Mouse (Mus musculus): ENCODE results near the gene Mettl5.
"Not testable (repeated sequence)": the region's sequence is repeated elsewhere in the genome, so short reads cannot be mapped to it uniquely, and the experiment has no call there.

Mettl5 gene

DNA sequence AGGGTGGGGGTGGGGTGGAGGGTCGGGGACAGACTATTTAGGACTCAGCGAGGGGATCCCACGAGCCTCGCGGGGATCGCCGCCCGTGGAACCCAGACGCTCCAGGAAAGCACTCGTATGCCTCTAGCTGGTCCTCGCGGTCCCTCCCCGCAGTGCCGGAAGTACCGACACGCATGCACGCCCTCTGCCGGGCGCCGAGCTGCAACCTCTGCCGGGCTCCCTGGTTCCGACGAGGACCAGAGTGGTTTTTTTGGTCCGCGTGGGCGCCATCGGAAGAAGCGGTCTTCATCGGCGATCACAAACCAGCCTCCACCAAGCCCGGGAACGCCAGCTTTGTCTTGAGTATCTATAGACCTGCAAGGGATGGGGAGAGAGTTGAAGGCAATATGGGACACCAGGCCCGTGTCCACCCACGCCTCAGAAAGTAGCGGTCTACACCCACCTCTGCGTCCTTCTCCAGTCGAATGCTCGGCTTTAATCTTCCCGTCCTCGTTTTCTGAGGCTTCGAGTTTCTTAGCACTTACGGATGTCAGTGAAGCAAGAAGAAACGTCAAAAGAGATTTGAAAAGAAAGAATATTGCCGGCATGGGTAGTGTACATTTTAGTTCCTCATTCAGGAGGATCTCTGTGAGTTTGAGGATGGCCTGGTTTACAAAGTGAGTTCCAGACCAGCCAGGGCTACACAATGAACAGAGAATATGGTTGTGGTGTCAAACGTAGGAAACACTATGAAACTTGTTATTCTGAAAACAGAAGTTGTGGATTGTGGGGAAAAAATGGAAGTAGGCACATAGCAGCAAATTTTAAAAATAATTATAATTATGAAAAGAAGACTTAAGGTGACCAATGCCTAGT is at the start of gene Mettl5:
Mettl5 (minus strand) TSS at position 165 of the 855 bp plus-strand sequence.
- Histone ChIP-seq H3K36me3 (ENCODE audit: control insufficient read depth, insufficient read depth, low read length, poor library complexity, severe bottlenecking) (no peaks in the 10 kb centered on the region), H3K27me3 (ENCODE audit: control insufficient read depth, insufficient read depth, low read length, poor library complexity, severe bottlenecking) (no peaks in the 10 kb centered on the region)
- peak; percentile 90 for DNase-seq (ENCODE audit: low read depth, low spot score)

GRCm38 (mm10) chr2:69924943-69925342 is 39.5 kb upstream of the Mettl5 start:
- H3K36me3 ChIP-seq (ENCODE audit: control insufficient read depth, insufficient read depth, low read length, poor library complexity, severe bottlenecking) = peaks cover 4% of the 10 kb centered on the region; the same call in 1 of the 2 replicates
- no peaks in the 10 kb centered on the region for H3K27me3 ChIP-seq (ENCODE audit: control insufficient read depth, insufficient read depth, low read length, poor library complexity, severe bottlenecking)
- DNase-seq (ENCODE audit: low read depth, low spot score) = no peak

DNA sequence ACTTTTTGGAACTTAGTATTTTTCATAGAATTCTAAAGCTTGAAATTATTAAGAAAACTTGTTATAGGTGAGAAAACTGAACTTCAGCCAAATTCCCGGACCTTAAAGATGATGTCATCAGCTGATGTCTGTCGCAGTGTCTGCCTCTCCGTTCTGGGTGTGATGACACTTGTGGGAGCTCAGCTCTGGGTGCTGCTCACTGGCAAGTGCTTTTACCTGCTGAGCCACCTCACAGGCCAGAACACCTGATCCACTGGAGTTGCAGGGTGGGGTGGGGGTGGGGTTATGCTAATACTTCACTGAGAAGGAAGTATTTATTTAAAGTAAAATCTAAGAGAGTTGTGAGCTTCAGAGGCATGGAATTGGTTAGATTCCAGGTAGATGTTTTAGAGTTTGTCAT is 31.9 kb upstream of the Mettl5 start:
- DNase-seq (ENCODE audit: low read depth, low spot score) = no peak
- Histone ChIP-seq H3K27me3 (ENCODE audit: control insufficient read depth, insufficient read depth, low read length, poor library complexity, severe bottlenecking) (no peaks in the 10 kb centered on the region), H3K36me3 (ENCODE audit: control insufficient read depth, insufficient read depth, low read length, poor library complexity, severe bottlenecking) (peaks cover 8% of the 10 kb centered on the region; the same call in 1 of the 2 replicates)

DNA sequence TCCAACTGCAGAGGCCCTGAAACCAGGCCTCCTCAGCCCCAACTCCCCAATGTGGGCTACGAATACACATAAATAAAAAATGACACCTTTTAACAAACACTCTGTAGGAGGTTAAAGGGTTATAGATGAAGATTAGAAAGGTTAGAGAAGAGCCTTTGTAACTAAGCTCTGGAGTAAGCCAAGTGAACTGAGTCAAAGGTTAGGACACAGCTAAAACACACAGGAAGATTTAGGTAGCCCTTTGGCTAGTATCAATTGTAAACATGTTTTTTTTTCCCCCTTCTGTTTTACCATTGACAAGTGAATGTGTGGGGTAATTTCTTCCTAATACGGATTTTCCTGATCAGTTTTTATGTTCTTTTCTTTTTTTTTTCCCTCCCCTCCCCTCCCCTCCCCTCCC is 27.4 kb upstream of the Mettl5 start:
- DNase-seq (ENCODE audit: low read depth, low spot score) = no peak
- Histone ChIP-seq H3K27me3 (ENCODE audit: control insufficient read depth, insufficient read depth, low read length, poor library complexity, severe bottlenecking) (no peaks in the 10 kb centered on the region), H3K36me3 (ENCODE audit: control insufficient read depth, insufficient read depth, low read length, poor library complexity, severe bottlenecking) (peaks cover 6% of the 10 kb centered on the region; the same call in 1 of the 2 replicates)

- H3K27me3 ChIP-seq (ENCODE audit: control insufficient read depth, insufficient read depth, low read length, poor library complexity, severe bottlenecking); H3K36me3 ChIP-seq (ENCODE audit: control insufficient read depth, insufficient read depth, low read length, poor library complexity, severe bottlenecking); DNase-seq (ENCODE audit: low read depth, low spot score): not testable (repeated sequence)
Observed at GRCm38 (mm10) chr2:69907394-69907793, 22.0 kb upstream of the Mettl5 start.

DNA sequence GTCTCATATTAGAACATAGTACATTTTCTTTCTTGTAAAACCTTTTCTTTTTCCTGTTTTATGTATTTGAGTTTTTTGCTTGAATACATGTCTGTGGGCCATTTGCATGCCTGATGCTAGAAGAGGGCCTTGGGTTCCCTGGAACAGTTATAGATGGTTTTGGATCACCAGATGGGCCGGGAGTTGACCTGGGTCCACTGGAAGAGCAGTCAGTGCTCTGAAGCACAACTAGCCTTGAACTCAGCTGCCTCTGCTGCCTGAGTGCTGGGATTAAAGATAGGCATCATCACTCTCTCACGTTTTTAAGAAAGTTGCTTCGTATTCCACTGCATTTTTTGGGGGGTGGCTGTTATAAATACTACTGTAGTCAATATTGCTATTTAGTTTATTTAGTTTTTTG is 18.1 kb upstream of the Mettl5 start:
- H3K27me3 ChIP-seq (ENCODE audit: control insufficient read depth, insufficient read depth, low read length, poor library complexity, severe bottlenecking) = no peaks in the 10 kb centered on the region
- no peaks in the 10 kb centered on the region for H3K36me3 ChIP-seq (ENCODE audit: control insufficient read depth, insufficient read depth, low read length, poor library complexity, severe bottlenecking)
- no peak for DNase-seq (ENCODE audit: low read depth, low spot score)

DNA sequence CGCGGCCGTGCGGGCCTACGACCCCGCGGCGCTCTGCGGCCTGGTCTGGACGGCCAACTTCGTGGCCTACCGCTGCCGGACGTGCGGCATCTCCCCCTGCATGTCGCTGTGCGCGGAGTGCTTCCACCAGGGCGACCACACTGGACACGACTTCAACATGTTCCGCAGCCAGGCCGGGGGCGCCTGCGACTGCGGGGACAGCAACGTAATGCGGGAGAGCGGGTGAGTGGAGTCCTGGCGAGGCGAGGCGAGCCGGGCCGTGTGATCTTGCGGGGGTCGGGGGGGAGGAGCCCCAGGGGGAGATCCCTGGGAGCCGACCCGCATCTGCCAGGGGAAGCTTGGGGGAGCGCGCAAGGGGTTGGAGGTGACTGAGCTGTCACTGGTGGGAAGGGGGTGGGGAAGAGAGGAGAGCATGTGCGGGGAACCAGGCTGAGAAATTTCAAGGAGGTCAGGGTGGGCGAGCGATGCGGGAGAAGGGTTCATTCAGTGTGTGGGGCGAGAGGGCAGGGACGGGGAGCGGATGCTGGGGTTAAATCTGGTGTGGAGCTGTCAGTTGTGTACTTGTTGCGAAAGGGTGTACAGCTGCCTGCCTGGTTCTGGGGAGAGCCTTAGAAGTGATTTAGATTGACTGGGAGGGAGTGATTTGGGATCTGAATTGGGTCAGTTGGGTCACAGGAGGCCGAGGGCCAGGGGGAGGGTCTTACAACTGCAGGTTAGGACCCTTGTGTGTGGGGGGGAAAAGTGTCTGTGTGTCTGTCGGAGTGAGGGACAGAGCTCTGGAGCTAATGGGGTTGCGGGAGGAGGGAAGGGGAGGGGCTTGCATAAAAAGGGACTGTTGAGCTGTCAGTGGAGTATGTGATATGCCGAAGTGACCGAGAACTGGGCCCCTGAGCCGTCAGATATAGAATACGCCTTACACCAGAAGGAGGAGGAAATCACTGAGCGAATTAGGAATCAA is 12.5 kb upstream of the Mettl5 start:
- Histone ChIP-seq H3K27me3 (ENCODE audit: control insufficient read depth, insufficient read depth, low read length, poor library complexity, severe bottlenecking) (no peaks in the 10 kb centered on the region), H3K36me3 (ENCODE audit: control insufficient read depth, insufficient read depth, low read length, poor library complexity, severe bottlenecking) (no peaks in the 10 kb centered on the region)
- peak; percentile 64 for DNase-seq (ENCODE audit: low read depth, low spot score)

DNA sequence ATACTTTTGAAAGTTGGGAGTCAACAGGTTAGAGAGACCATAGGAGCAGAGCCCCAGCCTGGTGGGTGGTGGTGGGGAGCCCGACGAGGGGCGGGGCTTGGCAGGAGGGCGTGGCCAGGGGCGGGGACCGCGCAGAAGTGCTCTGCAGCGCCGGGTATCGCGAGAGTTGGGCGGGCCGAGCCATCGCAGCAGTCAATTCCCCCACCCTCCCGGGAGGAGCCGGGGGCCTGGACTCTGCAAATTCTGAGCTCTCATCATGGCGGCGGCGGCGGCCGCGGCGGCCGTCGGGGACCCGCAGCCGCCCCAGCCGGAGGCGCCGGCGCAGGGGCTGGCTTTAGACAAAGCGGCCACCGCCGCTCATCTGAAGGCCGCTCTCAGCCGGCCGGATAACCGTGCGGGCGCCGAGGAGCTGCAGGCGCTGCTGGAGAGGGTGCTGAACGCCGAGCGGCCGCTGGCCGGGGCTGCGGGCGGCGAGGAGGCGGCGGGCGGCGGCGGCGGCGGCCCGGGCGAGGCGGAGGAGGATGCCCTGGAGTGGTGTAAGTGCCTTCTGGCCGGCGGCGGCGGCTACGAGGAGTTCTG is 11.7 kb upstream of the Mettl5 start, which contains the start of gene Ubr3:
Ubr3 (plus strand) TSS at position 208 of the 579 bp plus-strand sequence.
- Histone ChIP-seq H3K27me3 (ENCODE audit: control insufficient read depth, insufficient read depth, low read length, poor library complexity, severe bottlenecking) (no peaks in the 10 kb centered on the region), H3K36me3 (ENCODE audit: control insufficient read depth, insufficient read depth, low read length, poor library complexity, severe bottlenecking) (no peaks in the 10 kb centered on the region)
- peak; percentile 97 for DNase-seq (ENCODE audit: low read depth, low spot score)

DNA sequence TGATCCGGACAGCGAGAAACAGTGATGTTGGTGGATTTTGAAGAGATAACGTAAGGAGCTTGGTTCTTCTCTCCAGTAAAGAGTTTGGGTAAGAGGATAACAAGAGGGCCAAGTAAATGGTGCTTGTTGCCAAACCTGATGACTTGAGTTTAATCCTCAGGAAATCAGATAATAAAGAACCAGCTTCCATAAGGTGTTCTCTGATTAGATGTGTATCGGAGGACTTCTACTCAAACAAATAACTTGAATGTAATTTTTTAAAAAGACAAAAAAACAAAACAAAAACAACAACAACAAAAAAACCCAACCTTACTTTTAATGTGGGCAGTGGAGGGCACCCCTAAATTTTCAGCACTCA is 10.8 kb upstream of the Mettl5 start:
- Histone ChIP-seq H3K36me3 (ENCODE audit: control insufficient read depth, insufficient read depth, low read length, poor library complexity, severe bottlenecking) (no peaks in the 10 kb centered on the region), H3K27me3 (ENCODE audit: control insufficient read depth, insufficient read depth, low read length, poor library complexity, severe bottlenecking) (no peaks in the 10 kb centered on the region)
- no peak for DNase-seq (ENCODE audit: low read depth, low spot score)

- DNase-seq (ENCODE audit: low read depth, low spot score) = peak; percentile 51
- Histone ChIP-seq H3K27me3 (ENCODE audit: control insufficient read depth, insufficient read depth, low read length, poor library complexity, severe bottlenecking) (no peaks in the 10 kb centered on the region), H3K36me3 (ENCODE audit: control insufficient read depth, insufficient read depth, low read length, poor library complexity, severe bottlenecking) (no peaks in the 10 kb centered on the region)
Observed at GRCm38 (mm10) chr2:69895502-69896223, 10.2 kb upstream of the Mettl5 start.

GRCm38 (mm10) chr2:69893891-69894290 is 8.5 kb upstream of the Mettl5 start:
- DNase-seq (ENCODE audit: low read depth, low spot score) = no peak
- no peaks in the 10 kb centered on the region for H3K27me3 ChIP-seq (ENCODE audit: control insufficient read depth, insufficient read depth, low read length, poor library complexity, severe bottlenecking)
- H3K36me3 ChIP-seq (ENCODE audit: control insufficient read depth, insufficient read depth, low read length, poor library complexity, severe bottlenecking) = no peaks in the 10 kb centered on the region

- Histone ChIP-seq H3K36me3 (ENCODE audit: control insufficient read depth, insufficient read depth, low read length, poor library complexity, severe bottlenecking) (no peaks in the 10 kb centered on the region), H3K27me3 (ENCODE audit: control insufficient read depth, insufficient read depth, low read length, poor library complexity, severe bottlenecking) (no peaks in the 10 kb centered on the region)
- no peak for DNase-seq (ENCODE audit: low read depth, low spot score)
Observed at GRCm38 (mm10) chr2:69893145-69893544, 7.7 kb upstream of the Mettl5 start.

- no peak for DNase-seq (ENCODE audit: low read depth, low spot score)
- Histone ChIP-seq H3K27me3 (ENCODE audit: control insufficient read depth, insufficient read depth, low read length, poor library complexity, severe bottlenecking) (no peaks in the 10 kb centered on the region), H3K36me3 (ENCODE audit: control insufficient read depth, insufficient read depth, low read length, poor library complexity, severe bottlenecking) (no peaks in the 10 kb centered on the region)
Observed at GRCm38 (mm10) chr2:69890843-69891242, 5.4 kb upstream of the Mettl5 start.

GRCm38 (mm10) chr2:69888957-69889356 is 3.5 kb upstream of the Mettl5 start:
- no peak for DNase-seq (ENCODE audit: low read depth, low spot score)
- Histone ChIP-seq H3K27me3 (ENCODE audit: control insufficient read depth, insufficient read depth, low read length, poor library complexity, severe bottlenecking) (no peaks in the 10 kb centered on the region), H3K36me3 (ENCODE audit: control insufficient read depth, insufficient read depth, low read length, poor library complexity, severe bottlenecking) (no peaks in the 10 kb centered on the region)

Data from splenic B cell, adult 2 months (primary cell).